Mouse (Mus musculus) layer of hippocampus, postnatal 14 days (tissue): Measurements from ENCODE around the gene Aplnr. TPM values are rescaled to one million over a fixed set of nuclear protein-coding genes. Genes with fewer than 3 reads are reported as not detected.

Source experiments
- DNase-seq, 2 experiments: peaks; one replicate each; pipeline ENCODE4 v3.0.0; 2021 to 2022; ENCODE audit warnings: low spot score in 2 of 2, mixed read lengths in 1 of 2
- total RNA-seq, 2 experiments: library from RNA; stranded (reverse); gene quantifications; 2 replicates each; pipeline ENCODE4 v1.2.3; 2021

Aplnr gene
- total RNA-seq, 2 experiments from 2014 or later: 6.1 to 8.1 TPM

GRCm38 (mm10) chr2:85136831-85137520 lies 951 bp downstream of the Aplnr start:
- no peak for DNase-seq

DNA sequence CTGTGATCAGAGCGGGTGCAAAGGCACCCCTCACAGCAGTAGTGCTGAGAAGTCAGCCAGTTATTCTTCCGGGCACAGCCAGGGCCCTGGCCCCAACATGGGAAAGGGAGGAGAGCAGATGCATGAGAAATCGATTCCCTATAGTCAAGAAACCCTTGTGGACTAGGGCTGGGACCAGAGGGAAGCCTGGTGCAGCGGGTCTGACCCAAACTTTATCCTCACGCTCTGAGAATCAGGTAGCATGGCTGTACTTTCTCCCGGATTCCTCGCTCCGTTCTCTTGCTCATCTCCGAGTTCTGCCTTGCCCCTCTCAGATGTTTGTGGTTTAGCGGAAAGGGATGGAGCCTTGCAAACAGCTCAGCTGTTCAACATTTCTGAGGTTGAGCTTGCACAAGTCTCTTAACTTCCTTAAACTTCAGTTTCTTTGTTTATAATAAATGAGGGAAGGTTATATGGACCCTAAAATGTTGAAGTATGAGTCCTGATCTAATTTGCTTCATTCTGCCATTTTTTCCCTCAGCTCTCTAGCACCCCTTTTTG lies 1.6 kb downstream of the Aplnr start:
- no peak for DNase-seq

- DNase-seq: no peak
Measured at GRCm38 (mm10) chr2:85138143-85138542, 2.1 kb downstream of the Aplnr start.

GRCm38 (mm10) chr2:85139393-85139792 lies 3.4 kb downstream of the Aplnr start:
- no peak for DNase-seq

GRCm38 (mm10) chr2:85139846-85140245 lies 3.8 kb downstream of the Aplnr start:
- DNase-seq: no peak

DNA sequence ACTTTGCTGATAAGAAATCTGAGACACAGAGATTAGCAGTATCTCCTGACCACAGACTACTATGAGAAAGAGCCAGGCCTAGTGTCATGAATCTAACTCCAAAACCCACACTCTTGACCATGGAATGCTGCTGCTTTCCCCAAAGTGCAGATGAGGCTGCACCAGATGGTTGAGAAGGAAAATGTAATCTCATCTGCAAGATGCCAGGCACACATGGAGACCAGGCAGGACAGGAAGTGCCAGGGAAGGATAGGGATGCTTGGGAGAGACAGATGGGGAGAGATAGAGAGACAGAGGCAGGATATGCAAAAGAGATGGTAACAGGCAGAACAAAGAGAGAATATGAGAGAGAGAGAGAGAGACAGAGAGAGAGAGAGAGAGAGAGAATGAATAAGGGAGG lies 4.8 kb downstream of the Aplnr start:
- no peak for DNase-seq

GRCm38 (mm10) chr2:85144908-85145307 lies 8.9 kb downstream of the Aplnr start:
- DNase-seq: no peak

GRCm38 (mm10) chr2:85145346-85145745 lies 9.3 kb downstream of the Aplnr start:
- DNase-seq: no peak

GRCm38 (mm10) chr2:85147481-85147880 lies 11.5 kb downstream of the Aplnr start:
- DNase-seq: no peak

DNA sequence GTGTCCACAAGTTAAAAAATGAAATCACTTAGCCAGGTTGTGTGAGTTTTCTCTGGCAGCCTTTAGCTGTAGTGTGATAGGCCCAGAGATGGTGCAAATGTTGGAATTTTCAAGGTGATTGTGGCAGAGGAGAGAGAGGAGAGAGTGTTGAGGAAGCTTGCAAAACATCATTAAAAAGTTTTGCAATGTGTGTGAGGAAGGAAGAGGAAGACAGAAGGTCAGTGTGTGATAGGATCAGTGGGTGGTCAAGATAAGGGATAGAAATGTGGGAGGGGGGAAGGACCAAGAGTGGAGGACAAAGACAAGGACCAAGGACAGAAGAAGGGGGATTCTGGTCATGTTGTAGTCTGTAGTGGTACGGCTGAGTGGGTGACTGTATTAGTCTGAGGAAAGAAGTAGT lies 14.3 kb downstream of the Aplnr start:
- DNase-seq: no peak

DNA sequence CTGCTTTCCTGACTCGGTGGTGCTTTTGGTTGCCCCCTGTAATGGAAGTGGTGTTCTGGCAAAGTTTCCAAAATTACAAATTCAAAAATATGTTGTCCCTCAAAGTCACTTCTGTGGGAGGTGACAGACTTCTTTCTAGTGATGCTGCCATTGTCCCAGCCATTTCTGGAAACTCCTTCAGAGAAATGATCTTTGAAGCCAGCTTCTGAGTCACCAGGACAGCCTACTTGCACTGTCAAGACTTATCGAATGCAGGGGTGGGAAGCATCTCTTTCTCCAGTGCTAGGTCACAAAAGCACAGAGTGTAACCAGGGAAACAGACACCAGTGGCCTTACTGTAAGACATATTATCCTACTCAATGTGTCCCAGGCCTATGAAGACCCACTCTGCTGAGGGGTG lies 15.2 kb downstream of the Aplnr start:
- no peak for DNase-seq

DNA sequence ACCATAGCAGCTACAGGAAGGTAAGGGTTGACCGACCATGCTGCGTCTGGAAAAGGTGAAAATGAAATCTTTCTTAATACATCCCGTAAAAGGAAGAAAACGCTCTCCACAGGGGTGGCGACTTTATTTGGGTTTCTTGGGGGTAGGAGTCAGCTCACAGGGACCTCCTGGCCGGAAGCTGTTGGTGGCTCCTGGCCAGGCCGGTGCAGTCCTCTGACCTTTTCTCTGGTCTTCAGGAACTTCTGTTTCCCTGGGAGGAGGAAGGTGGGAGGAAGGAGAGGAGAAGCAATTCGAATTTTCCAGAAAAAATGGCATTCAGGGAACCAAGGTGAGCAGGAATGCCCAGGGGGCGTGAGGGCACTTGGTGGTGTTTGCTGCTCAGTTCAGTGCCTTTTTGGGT lies 19.3 kb downstream of the Aplnr start:
- no peak for DNase-seq

DNA sequence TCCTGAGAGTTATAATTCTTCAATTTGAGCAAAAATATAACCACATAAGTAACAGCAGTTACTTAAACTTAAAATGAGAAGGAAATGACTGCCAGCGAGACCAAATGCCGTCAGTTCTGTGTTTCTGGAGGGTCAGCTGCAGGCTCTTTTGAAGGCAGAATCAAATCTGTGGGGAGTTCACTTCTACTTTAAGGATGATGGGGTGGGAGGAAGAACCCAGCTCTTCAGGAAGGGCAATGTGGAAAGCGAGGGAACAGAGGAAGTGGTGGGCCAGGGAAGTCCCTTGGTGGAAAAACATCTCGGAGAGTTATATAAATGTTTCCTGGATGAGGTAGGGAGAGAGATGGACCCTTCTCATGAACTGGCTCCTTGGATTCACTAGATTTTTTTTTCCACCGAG lies 20.1 kb downstream of the Aplnr start:
- no peak for DNase-seq

GRCm38 (mm10) chr2:85157382-85157781 lies 21.4 kb downstream of the Aplnr start:
- no peak for DNase-seq

GRCm38 (mm10) chr2:85160901-85161637 lies 25.0 kb downstream of the Aplnr start:
- DNase-seq: no peak

- DNase-seq: no peak
Measured at GRCm38 (mm10) chr2:85161638-85162093, 25.6 kb downstream of the Aplnr start.

GRCm38 (mm10) chr2:85163311-85164047 lies 27.5 kb downstream of the Aplnr start:
- DNase-seq: no peak

GRCm38 (mm10) chr2:85167624-85168023 lies 31.6 kb downstream of the Aplnr start:
- DNase-seq: no peak

DNA sequence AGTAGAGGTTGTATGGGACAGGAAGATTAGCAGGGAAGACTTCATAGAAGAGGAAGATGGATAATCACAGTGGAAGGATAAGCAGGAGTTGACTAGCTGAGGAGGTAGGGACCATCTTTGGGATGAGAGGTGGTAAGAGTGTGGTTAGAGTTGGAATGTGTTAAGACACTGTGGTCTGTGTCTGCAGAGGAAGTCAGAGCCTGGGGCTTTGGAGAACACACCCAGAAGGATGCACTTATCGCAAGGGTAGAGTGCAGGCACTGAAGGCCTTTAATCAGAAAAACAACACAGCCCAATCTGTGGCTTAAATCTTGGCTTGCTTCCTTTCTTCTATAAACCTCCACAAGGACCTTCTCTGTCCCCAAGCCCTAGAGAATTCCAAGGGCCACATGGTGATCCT lies 32.3 kb downstream of the Aplnr start:
- no peak for DNase-seq

GRCm38 (mm10) chr2:85172071-85172762 lies 36.2 kb downstream of the Aplnr start:
- DNase-seq: no peak

DNA sequence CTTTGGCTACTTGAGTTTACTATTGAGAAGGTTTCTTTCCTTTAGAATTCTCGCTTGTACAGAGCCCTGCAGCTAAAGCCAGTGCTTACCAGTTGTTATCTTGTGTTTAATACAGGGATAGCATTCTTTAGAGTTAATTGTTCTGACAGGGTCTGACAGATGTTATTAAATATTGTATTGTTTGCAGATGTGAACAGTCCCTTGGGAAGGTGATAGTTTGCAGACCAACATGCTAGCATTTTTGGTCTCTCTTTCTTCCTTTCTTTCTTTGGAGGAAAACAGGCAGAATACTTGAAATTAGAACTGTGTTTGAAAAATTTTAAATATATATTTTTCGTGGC lies 36.7 kb downstream of the Aplnr start:
- DNase-seq: no peak
